Mouse (Mus musculus) erythroblast, embryonic 14.5 days (primary cell): ENCODE measurements around the gene Tlcd1. TPM values are rescaled to one million over a fixed set of nuclear protein-coding genes. Genes with fewer than 3 reads are reported as not detected.
A peak's percentile ranks its signal among the peaks of the same experiment; 100 is the strongest.

Experiments used
- H3K27me3 ChIP-seq: 2 replicates; pipeline ENCODE4 v1.6.1; 2012; ENCODE audit warnings: inconsistent platforms; ENCODE audit not compliant: control insufficient read depth
- H3K36me3 ChIP-seq: 2 replicates; pipeline ENCODE4 v1.6.1; 2012; ENCODE audit warnings: mild to moderate bottlenecking, inconsistent platforms; ENCODE audit not compliant: control insufficient read depth
- H3K4me1 ChIP-seq: 2 replicates; pipeline ENCODE4 v1.6.1; 2012; ENCODE audit warnings: inconsistent platforms; ENCODE audit not compliant: control insufficient read depth
- H3K4me3 ChIP-seq: replicated peaks from 2 replicates; pipeline ENCODE3; 2012; ENCODE audit warnings: moderate library complexity, mild to moderate bottlenecking, inconsistent platforms
- H3K9me3 ChIP-seq: 2 replicates; pipeline ENCODE4 v1.6.1; 2012; ENCODE audit warnings: low read length, inconsistent platforms, mixed read lengths; ENCODE audit not compliant: control insufficient read depth
- GATA1 ChIP-seq: IDR thresholded peaks from 2 replicates; pipeline ENCODE4 v1.6.1; 2012; ENCODE audit warnings: low read length, inconsistent platforms, mixed read lengths
- TAL1 ChIP-seq: IDR thresholded peaks from 3 replicates; pipeline ENCODE4 v1.6.1; 2012; ENCODE audit warnings: low read length, inconsistent platforms, mixed read lengths
- polyA plus RNA-seq: library from polyadenylated mRNA; stranded (reverse); fragments of >175 nt; gene quantifications from 2 replicates; pipeline ENCODE4 v1.2.3, GENCODE M21; 2012

Gene Tlcd1
- polyA plus RNA-seq, 1 experiment = 97.7 TPM

DNA sequence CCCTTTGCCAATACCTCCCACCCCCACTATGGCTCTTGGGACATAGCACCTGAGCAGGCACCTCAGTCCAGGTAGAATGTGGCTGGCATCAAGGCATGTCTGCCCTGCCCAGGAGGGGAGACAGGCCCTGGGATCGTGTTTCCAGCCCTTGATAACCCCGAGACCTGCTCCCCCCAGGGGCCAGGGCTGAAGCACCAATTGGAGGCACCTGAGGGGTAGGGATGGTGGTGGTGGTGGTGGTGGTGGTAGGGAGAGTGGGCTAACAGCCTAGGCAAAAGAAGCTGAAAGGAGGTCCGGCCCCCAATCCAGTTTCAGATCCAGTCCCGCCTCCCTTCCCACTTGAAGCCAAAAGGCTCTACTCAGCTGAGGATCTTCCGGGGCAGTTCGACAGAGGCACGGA lies 17.0 kb upstream of the Tlcd1 start:
- Histone ChIP-seq H3K4me3 (no peak overlapping the region), H3K4me1 (peaks cover 65% of the 10 kb centered on the region), H3K27me3 (no peaks in the 10 kb centered on the region), H3K36me3 (peaks cover 92% of the 10 kb centered on the region), H3K9me3 (no peaks in the 10 kb centered on the region)
- TF ChIP-seq GATA1 (no peak), TAL1 (no peak)

DNA sequence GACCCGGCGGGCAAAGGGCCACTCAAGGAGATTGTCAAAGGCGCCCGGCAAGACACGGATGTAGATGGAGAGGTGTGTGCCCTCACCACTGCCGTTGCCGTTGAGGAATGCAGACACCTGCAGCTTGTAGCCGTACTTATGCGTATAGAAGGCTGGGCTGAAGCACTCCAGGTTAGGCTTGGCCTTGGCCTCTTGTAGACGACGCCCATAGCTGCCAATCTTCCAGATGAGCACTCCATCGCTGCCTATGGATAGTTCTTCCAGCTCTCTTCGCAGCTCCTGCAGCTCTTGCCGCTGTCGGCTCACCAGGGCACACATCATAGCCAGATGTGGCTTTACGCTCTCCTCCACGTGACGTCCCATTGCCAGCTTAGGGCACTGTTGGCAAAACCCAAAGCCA lies 16.3 kb upstream of the Tlcd1 start:
- H3K36me3 ChIP-seq = peaks cover 86% of the 10 kb centered on the region
- no peak overlapping the region for H3K4me3 ChIP-seq

GRCm38 (mm10) chr11:78160675-78161074 lies 15.8 kb upstream of the Tlcd1 start:
- Histone ChIP-seq H3K4me3 (no peak overlapping the region), H3K4me1 (peaks cover 75% of the 10 kb centered on the region), H3K36me3 (peaks cover 82% of the 10 kb centered on the region), H3K9me3 (no peaks in the 10 kb centered on the region), H3K27me3 (no peaks in the 10 kb centered on the region)
- TF ChIP-seq GATA1 = no peak
- no peak for TF ChIP-seq TAL1

More for the DNA sequence above, 16.3 kb upstream of the Tlcd1 start:
- H3K27me3 ChIP-seq = no peaks in the 10 kb centered on the region
- TF ChIP-seq GATA1 (no peak), TAL1 (no peak)
- no peaks in the 10 kb centered on the region for H3K9me3 ChIP-seq
- peaks cover 71% of the 10 kb centered on the region for H3K4me1 ChIP-seq

DNA sequence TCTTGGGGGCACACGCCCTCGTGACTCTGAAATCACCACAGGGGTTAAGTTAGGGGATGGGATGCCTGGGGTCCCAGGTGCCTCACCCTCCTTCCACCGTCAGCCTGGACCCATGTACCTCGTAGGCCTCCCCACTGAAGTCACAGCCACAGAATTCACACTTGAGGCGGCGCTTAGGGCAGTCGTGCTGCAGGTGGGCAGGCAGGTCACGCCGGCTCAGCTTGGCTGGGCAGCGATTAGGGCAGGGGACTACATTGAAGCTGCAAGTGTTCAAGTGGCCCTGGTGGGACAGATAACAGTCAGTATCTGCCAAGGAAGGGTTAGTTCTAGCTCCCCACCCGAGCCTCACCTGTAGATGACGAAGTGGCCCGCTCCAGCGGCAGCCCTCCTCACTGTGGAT lies 15.3 kb upstream of the Tlcd1 start:
- H3K4me3 ChIP-seq = no peak overlapping the region
- TF ChIP-seq GATA1 (no peak), TAL1 (no peak)
- no peaks in the 10 kb centered on the region for H3K27me3 ChIP-seq
- peaks cover 79% of the 10 kb centered on the region for H3K36me3 ChIP-seq
- no peaks in the 10 kb centered on the region for H3K9me3 ChIP-seq
- peaks cover 80% of the 10 kb centered on the region for H3K4me1 ChIP-seq

DNA sequence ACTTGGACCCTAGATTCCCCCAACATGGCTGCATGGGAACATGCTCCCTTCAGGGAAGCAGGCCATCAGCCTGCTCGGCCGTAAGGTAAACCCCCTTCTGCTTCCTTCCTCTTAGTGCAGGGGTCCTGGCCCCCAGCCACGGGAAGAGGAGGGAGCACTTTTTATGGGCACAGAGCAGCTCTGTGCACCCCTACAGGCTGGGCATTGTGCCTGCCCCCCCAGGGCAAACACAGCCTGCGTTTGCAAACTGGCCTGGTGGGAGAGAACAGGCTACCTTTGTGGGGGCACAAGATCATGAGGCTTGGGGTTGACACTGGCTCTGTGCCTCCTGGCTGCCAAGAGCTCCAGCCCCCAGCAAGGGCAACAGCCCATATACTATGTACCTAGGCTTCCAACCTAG lies 14.5 kb upstream of the Tlcd1 start:
- Histone ChIP-seq H3K9me3 (no peaks in the 10 kb centered on the region), H3K27me3 (no peaks in the 10 kb centered on the region), H3K4me3 (peak overlapping the region; percentile 90), H3K4me1 (peaks cover 88% of the 10 kb centered on the region), H3K36me3 (peaks cover 78% of the 10 kb centered on the region)
- TF ChIP-seq GATA1 (no peak), TAL1 (no peak)

DNA sequence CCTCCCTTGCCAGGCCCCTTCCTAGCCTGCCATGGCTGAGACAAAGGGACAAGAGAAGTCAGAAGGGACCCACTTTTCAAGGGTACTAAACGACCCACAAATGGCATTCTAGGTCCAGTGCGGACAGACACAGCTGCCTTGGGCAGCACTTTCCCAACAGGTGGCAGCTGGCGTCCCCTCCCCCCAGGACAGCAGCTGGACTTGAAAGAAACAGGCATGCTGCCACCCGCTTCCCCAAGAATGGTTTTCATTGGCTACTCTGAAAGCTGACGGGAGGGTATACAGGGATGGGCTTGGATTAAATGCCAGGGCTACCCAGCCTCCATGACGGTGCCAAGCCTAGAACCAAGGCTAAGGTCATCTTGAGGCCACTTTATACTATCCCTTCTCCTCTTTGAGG lies 14.0 kb upstream of the Tlcd1 start:
- H3K4me1 ChIP-seq = peaks cover 92% of the 10 kb centered on the region
- TF ChIP-seq TAL1 = no peak
- TF ChIP-seq GATA1 = no peak
- H3K36me3 ChIP-seq = peaks cover 78% of the 10 kb centered on the region
- peak overlapping the region; percentile 90 for H3K4me3 ChIP-seq
- H3K27me3 ChIP-seq = no peaks in the 10 kb centered on the region
- H3K9me3 ChIP-seq = no peaks in the 10 kb centered on the region

GRCm38 (mm10) chr11:78163045-78163444 lies 13.5 kb upstream of the Tlcd1 start:
- Histone ChIP-seq H3K4me3 (peak overlapping the region; percentile 90), H3K9me3 (no peaks in the 10 kb centered on the region), H3K27me3 (no peaks in the 10 kb centered on the region), H3K4me1 (peaks cover 92% of the 10 kb centered on the region), H3K36me3 (peaks cover 78% of the 10 kb centered on the region)
- TF ChIP-seq GATA1 (no peak), TAL1 (no peak)

- Histone ChIP-seq H3K36me3 (peaks cover 69% of the 10 kb centered on the region), H3K9me3 (no peaks in the 10 kb centered on the region), H3K4me3 (peak overlapping the region; percentile 90), H3K27me3 (no peaks in the 10 kb centered on the region), H3K4me1 (peaks cover 98% of the 10 kb centered on the region)
- TF ChIP-seq GATA1 = no peak
- TF ChIP-seq TAL1 = no peak
Measured at GRCm38 (mm10) chr11:78163681-78164603, 12.6 kb upstream of the Tlcd1 start.

DNA sequence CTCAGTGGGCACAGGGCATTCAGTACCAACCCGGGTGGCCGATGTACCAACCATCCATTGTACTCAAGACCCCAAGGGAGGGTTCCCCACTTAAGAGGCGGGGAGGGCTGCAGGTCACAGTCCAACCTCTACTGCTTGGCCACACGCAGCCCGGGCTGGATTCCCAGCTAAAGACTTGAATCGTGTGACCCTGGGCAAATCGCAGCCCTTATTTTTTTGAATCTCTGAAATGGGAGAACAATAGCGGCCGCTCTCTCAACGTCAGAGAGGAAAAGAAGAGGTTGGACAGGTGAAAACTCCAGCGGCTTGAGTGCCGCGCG lies 11.9 kb upstream of the Tlcd1 start:
- H3K27me3 ChIP-seq = no peaks in the 10 kb centered on the region
- TF ChIP-seq GATA1 (no peak), TAL1 (no peak)
- peak overlapping the region; percentile 90 for H3K4me3 ChIP-seq
- H3K4me1 ChIP-seq = peaks cover 98% of the 10 kb centered on the region
- H3K36me3 ChIP-seq = peaks cover 63% of the 10 kb centered on the region
- H3K9me3 ChIP-seq = no peaks in the 10 kb centered on the region

DNA sequence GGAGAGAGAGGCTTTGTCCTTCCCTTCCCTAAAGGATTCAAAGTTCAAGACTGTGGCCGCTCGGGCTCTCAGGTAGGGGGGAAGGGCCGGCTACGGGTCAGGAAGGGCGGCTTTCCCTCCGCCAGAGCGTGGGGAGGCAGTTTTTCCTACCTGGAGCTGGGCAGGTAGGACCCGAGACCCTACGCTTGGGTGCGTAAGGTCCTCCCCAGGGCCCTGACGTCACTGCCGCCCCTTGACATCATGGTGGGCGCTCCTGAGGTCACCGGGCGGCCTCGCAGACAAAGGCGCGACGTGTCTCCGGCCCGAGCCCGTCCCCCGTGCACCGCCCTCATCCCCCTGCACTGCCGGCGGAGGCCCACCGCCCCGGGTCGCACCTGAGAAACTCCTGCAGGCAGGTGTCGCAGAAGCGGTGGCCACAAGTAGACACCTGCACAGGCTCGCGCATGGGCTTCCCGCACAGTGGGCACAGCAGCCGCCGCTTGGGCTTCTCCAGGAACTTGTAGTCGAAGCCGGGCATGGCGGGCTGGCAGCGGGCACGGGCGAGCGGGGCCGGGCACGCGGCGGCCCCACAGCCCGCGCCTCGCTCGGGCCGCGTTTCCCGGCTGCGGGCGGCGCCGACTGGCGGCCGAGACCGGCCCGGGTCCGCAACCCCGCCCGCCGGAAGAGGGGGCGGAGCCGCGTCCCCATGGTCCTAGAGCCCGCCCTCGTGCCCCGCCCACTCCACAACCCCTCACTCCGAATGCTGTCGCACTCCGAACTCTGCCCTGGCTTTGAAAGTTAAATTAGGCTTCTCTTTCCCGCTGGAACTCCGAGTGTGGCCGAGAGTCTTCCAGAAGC lies 11.4 kb upstream of the Tlcd1 start, which contains the start of gene Traf4:
TSS of gene Traf4 (minus strand) at position 666 of the 837 bp plus-strand sequence.
- Histone ChIP-seq H3K9me3 (no peaks in the 10 kb centered on the region), H3K27me3 (no peaks in the 10 kb centered on the region), H3K4me1 (peaks cover 98% of the 10 kb centered on the region), H3K4me3 (peak within 1 kb of the TSS; percentile 90), H3K36me3 (peaks cover 58% of the 10 kb centered on the region)
- TF ChIP-seq TAL1 (no peak), GATA1 (no peak)
